Mouse (Mus musculus) spleen, adult 10 weeks (tissue): ENCODE data around the gene Cybrd1. TPM values are rescaled to one million over a fixed set of nuclear protein-coding genes. Genes with fewer than 3 reads are reported as not detected.

Experiments used
- polyA plus RNA-seq: library from polyadenylated mRNA; stranded (reverse); fragments of 350-450 nt; fragmentation: Illumina TruSeq; extraction: RNeasy Lipid Tissue Mini Kit (QIAGEN cat#74804); gene quantifications from one replicate; pipeline ENCODE4 v1.2.3, GENCODE M21; 2015; ENCODE audit warnings: low replicate concordance; ENCODE audit not compliant: insufficient read depth

Cybrd1 gene
- 4.3 TPM for polyA plus RNA-seq

DNA sequence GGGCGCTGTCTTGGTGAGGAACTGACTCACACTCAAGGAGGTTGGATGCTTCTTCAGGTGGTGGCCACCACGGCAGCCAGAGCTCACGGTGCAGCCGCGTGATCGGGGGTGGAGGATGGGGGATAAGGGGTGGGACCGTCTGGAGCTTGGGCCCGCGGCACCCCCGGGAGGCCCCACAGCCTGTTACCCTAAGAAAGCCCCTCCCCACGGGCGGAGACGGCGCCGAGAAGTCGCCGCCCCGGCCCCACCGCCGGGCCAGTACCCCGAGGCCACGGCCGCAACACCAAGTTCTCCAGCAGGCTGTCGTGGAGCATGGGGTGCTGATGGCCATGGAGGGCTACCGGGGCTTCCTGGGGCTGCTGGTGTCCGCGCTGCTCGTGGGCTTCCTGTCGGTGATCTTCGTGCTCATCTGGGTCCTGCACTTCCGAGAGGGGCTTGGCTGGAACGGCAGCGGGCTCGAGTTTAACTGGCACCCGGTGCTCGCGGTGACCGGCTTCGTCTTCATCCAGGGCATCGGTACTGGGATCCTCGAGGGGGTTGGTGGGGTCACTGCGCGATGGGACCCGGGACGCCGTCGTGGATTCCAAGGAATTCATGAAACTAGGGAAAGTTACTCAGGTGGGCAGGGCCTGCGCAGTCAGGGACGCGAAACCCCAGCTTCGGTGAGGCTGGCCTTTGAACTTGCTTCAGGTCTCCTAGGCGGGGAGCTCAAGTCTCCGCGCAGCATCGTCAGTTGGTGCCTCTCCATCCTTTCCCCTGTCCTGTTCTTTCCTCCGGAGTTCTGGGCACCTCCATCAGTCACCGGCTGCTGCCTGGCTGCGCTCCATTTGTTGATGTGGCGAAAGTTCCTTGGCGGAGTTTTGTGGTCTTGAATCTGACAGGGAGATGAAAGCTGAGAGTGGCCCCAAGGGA, at the start of gene Cybrd1:
TSS of gene Cybrd1 (plus strand) at position 127 of the 912 bp plus-strand sequence.

Other genes starting within 250 kb of the Cybrd1 start
- 25.1 TPM for gene Dcaf17, start 62.6 kb upstream of the Cybrd1 start, polyA plus RNA-seq
- 20.1 TPM for gene Mettl8, start 62.3 kb upstream of the Cybrd1 start, polyA plus RNA-seq
- gene Dync1i2, start 93.8 kb downstream of the Cybrd1 start, polyA plus RNA-seq: 100 TPM
- 17.9 TPM for gene Slc25a12, start 249.8 kb downstream of the Cybrd1 start, polyA plus RNA-seq